Mouse (Mus musculus) lung, postnatal 0 days (tissue): ENCODE measurements at regions not wholly inside any gene's neighbourhood (a gene's known extent, or its start where the extent isn't known, plus 50 kb on each side); places are given as distances from the start of the nearest gene placed in this dataset.

Experiments
- ATAC-seq: fragments of 200-750 bp; cut with Nextera tagmentation; 2 replicates; pipeline ENCODE4 v1.8.0; 2017; ENCODE audit warnings: moderate library complexity
- DNase-seq: peaks from one replicate; pipeline ENCODE4 v3.0.0-alpha.2; 2016; ENCODE audit warnings: low spot score
- H3K27ac ChIP-seq: fragments of 300-500 bp; sonication (generic); 2 replicates; pipeline ENCODE4 v1.5.1; 2014; ENCODE audit warnings: antibody characterized with exemption, mild to moderate bottlenecking, low read length, mixed read lengths
- H3K27me3 ChIP-seq: fragments of 300-500 bp; sonication (generic); replicated peaks from 2 replicates; pipeline ENCODE4 v1.6.1; 2014; ENCODE audit warnings: low read length, mixed read lengths; ENCODE audit not compliant: insufficient read depth
- H3K36me3 ChIP-seq: fragments of 300-500 bp; sonication (generic); 2 replicates; pipeline ENCODE4 v1.6.1; 2014; ENCODE audit warnings: low read length, mixed read lengths; ENCODE audit not compliant: insufficient read depth
- H3K4me1 ChIP-seq: fragments of 300-500 bp; sonication (generic); 2 replicates; pipeline ENCODE4 v1.6.1; 2014; ENCODE audit warnings: antibody characterized with exemption, low read depth, low read length, mixed read lengths; ENCODE audit not compliant: insufficient read depth
- H3K4me2 ChIP-seq: fragments of 300-500 bp; sonication (generic); replicated peaks from 2 replicates; pipeline ENCODE4 v1.6.1; 2014; ENCODE audit warnings: low read depth, mild to moderate bottlenecking, low read length, moderate library complexity, mixed read lengths
- H3K4me3 ChIP-seq: fragments of 300-500 bp; sonication (generic); 2 replicates; pipeline ENCODE4 v1.5.1; 2014; ENCODE audit warnings: low read depth, low read length
- H3K9ac ChIP-seq: fragments of 300-500 bp; sonication (generic); replicated peaks from 2 replicates; pipeline ENCODE4 v1.6.1; 2014; ENCODE audit warnings: low read depth, mild to moderate bottlenecking
- H3K9me3 ChIP-seq: fragments of 300-500 bp; sonication (generic); 2 replicates; pipeline ENCODE4 v1.6.1; 2016; ENCODE audit warnings: low read length, mixed read lengths
- CTCF ChIP-seq: IDR thresholded peaks from 2 replicates; pipeline ENCODE4 v1.5.1; 2016; ENCODE audit warnings: antibody characterized with exemption, mild to moderate bottlenecking
- EP300 ChIP-seq: IDR thresholded peaks from 2 replicates; pipeline ENCODE4 v1.6.1; 2016; ENCODE audit warnings: antibody characterized with exemption, mild to moderate bottlenecking, control low read depth
- WGBS: fragments of 180-500 bp; shearing (Covaris S2); extraction: QIAGEN DNeasy Blood & Tissue Kit; methylation state at CpG from one replicate; pipeline ENCODE4 v1.1.7; 2014; 5-methylcytosine and 5-hydroxymethylcytosine counted together

DNA sequence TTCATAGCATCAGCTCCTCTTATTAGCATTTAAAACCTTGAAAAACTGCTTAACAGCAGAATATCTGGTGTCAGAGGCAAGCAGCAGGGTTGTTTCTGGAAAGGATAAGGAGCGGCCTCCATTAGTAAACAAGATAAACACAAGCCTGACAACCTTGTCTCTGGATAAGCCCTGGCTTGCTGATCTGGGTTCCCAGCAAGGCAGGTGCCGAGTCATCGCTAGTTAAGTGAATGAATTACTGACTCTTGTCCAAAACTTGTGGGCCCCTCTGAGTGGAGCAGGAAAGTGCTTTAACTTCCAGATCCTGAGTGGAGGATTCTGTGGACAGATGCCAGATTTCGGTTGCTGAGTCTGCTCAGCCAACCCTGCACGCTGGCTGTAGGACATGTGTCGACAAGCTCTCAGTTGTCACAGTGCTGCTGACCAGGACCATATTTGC, 85.6 kb upstream of the Lgalsl start:
- ATAC-seq: peak; percentile 48
- Histone ChIP-seq H3K4me1 (peaks cover 20% of the 10 kb centered on the region; the same call in 1 of the 2 replicates), H3K4me2 (peak overlapping the region; percentile 11; the same call in 1 of the 2 replicates), H3K9me3 (no peaks in the 10 kb centered on the region), H3K27ac (0 out of 2 replicates have a peak overlapping the region, but pooled peaks have one; percentile 2), H3K4me3 (no peak overlapping the region), H3K9ac (no peak overlapping the region), H3K36me3 (no peaks in the 10 kb centered on the region), H3K27me3 (no peaks in the 10 kb centered on the region)
- 12% methylated on average over 6 of the region's 6 CpGs for WGBS
- peak; percentile 82 for DNase-seq
- no peak for TF ChIP-seq EP300
- TF ChIP-seq CTCF: no peak

DNA sequence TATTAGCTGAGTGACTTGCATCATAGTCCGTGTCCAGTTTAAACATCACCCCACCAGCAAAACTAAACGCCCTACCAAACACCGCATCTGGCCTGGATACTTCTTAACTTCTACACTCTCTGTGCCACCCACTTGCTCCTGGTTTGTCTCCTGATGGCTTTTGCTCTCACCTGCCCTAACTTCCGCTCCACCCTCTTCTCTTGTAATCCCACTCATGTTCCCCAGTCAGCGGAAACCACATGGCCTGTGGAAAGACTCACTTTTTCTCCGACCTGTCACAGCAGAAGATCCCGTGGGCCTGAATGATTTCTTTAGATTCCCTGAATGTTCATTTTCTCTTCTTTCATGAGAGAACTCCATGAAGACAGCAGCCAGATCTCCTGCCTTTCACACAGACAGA, 86.1 kb upstream of the Lgalsl start:
- H3K4me2 ChIP-seq: peak overlapping the region; percentile 11; the same call in 1 of the 2 replicates
- 73% methylated on average over 7 of the region's 7 CpGs for WGBS
- no peak overlapping the region for H3K9ac ChIP-seq
- no peak overlapping the region for H3K4me3 ChIP-seq
- H3K36me3 ChIP-seq: no peaks in the 10 kb centered on the region
- peaks cover 20% of the 10 kb centered on the region; the same call in 1 of the 2 replicates for H3K4me1 ChIP-seq
- DNase-seq (no peak), ATAC-seq (no peak)
- no peaks in the 10 kb centered on the region for H3K9me3 ChIP-seq
- H3K27ac ChIP-seq: no peak overlapping the region
- no peak for TF ChIP-seq EP300
- no peak for TF ChIP-seq CTCF
- no peaks in the 10 kb centered on the region for H3K27me3 ChIP-seq

DNA sequence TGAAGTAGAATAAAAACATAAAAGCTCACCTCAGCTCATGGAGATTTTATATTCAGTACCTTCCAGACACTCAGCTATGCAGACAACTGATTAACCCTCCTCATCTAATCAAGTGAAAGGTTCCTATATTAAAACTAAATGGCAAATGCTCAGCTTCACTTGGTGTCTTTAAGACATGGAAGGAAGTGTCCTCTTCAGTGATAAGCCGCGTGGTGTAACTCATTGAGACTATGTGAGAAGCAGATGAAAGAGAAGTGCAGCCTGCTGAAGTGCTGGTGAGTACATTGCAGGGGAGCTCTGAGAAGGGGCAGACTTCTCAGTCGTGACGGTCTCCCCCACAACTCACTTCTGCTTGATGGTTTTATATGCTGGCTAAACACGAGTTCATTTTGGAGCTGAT, 86.6 kb upstream of the Lgalsl start:
- Histone ChIP-seq H3K4me2 (no peak overlapping the region), H3K4me1 (peaks cover 20% of the 10 kb centered on the region; the same call in 1 of the 2 replicates), H3K27me3 (no peaks in the 10 kb centered on the region), H3K4me3 (no peak overlapping the region), H3K36me3 (no peaks in the 10 kb centered on the region), H3K9me3 (no peaks in the 10 kb centered on the region), H3K27ac (no peak overlapping the region), H3K9ac (no peak overlapping the region)
- WGBS: 42% methylated on average over 5 of the region's 5 CpGs
- no peak for DNase-seq
- no peak for ATAC-seq
- TF ChIP-seq CTCF (no peak), EP300 (no peak)

DNA sequence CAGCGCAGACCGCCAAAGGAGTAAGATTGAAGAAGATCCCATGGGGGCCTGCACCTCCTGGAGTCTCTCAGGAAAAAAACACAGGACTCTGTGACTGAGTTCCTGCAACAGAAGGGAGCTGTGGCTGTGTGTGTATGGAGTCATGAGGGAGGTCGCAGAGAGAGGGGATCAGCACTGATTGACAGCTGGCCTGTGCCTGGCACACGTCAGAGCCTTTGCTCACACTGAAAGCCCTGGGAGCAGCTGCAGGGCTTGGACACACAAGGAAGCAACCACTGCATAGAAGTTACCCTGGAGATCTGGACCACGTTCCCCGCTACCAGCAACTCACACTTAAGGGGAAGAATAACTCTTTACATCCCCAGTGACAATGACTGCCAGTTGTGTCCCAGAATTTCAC, 92.3 kb upstream of the Lgalsl start:
- Histone ChIP-seq H3K4me3 (no peak overlapping the region), H3K9me3 (no peaks in the 10 kb centered on the region), H3K4me1 (no peaks in the 10 kb centered on the region; the same call in 1 of the 2 replicates), H3K36me3 (no peaks in the 10 kb centered on the region), H3K4me2 (no peak overlapping the region), H3K27me3 (no peaks in the 10 kb centered on the region), H3K27ac (no peak overlapping the region), H3K9ac (no peak overlapping the region)
- TF ChIP-seq EP300 (no peak), CTCF (no peak)
- WGBS: 69% methylated on average over 6 of the region's 6 CpGs
- DNase-seq (no peak), ATAC-seq (no peak)

DNA sequence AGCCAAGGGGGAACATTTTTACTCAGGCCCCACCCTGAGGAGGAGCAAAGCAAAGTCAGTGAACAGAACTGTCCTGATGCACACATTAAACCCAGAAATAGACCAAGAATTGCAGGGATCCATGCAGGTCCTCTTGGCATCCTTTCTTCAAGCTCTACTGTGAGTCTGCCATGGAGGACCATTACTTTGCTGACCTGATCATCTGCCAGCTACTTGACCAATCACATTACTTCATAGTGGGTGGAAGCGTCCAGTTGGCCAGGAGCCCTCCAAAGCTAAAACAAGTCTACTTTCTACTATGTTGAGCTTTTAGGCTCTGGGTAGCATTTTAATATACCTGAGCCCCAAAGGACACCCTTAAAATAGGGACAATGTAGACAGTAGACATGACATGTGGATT, 98.6 kb upstream of the Lgalsl start:
- no peak overlapping the region for H3K4me3 ChIP-seq
- DNase-seq: no peak
- no peak for TF ChIP-seq EP300
- TF ChIP-seq CTCF: no peak
- H3K27ac ChIP-seq: no peak overlapping the region
- H3K36me3 ChIP-seq: no peaks in the 10 kb centered on the region
- no peaks in the 10 kb centered on the region for H3K4me1 ChIP-seq
- H3K9ac ChIP-seq: no peak overlapping the region
- ATAC-seq: no peak
- H3K27me3 ChIP-seq: no peaks in the 10 kb centered on the region
- H3K4me2 ChIP-seq: no peak overlapping the region
- 66% methylated on average over 1 of the region's 1 CpGs for WGBS
- no peaks in the 10 kb centered on the region for H3K9me3 ChIP-seq

DNA sequence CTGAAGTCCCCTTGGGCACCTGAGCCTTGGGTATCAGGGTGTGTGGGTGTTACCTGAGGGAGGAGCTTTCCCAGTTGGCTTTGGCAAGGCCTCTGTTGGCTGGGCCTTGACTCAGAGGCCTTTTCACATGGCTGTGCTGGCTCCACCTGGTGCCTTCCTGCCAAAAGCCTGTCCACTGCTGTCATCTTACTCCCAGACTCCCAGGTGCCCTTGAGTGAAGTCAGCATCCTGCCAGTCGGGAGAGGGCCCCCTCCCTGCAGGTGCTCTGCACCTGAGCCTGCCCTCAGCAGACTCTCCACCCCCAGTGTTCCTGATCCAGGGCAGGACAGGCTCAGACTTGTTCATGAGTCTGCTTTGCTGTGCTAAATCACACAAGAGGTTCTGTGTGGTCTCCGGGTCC, 99.2 kb upstream of the Lgalsl start:
- no peak overlapping the region for H3K4me2 ChIP-seq
- no peaks in the 10 kb centered on the region for H3K4me1 ChIP-seq
- H3K9me3 ChIP-seq: no peaks in the 10 kb centered on the region
- no peaks in the 10 kb centered on the region for H3K27me3 ChIP-seq
- WGBS: 56% methylated on average over 2 of the region's 2 CpGs
- TF ChIP-seq EP300 (no peak), CTCF (no peak)
- H3K9ac ChIP-seq: no peak overlapping the region
- ATAC-seq (peak; percentile 46), DNase-seq (no peak)
- no peak overlapping the region for H3K27ac ChIP-seq
- no peak overlapping the region for H3K4me3 ChIP-seq
- no peaks in the 10 kb centered on the region for H3K36me3 ChIP-seq

DNA sequence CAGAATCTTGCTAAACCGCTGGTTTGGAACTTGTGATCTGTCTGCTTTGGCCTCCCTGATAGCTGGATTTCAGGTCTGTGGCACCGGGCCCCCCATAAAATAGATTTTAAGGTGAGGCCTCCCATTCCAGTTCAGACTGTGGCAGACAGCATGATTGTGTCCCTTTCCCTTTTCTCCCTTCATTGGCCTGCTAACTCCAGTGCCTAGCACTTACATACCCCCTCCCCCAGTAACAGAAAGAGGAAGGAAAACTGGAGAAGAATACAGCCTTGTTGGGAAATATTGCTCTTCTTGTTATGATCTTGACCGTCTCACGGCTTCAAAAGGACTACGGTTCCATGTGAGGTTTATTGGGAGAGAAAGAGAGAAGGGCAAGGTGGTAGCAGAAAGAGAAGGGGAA, 99.7 kb upstream of the Lgalsl start:
- no peaks in the 10 kb centered on the region for H3K36me3 ChIP-seq
- no peaks in the 10 kb centered on the region for H3K9me3 ChIP-seq
- H3K4me3 ChIP-seq: no peak overlapping the region
- WGBS: 83% methylated on average over 5 of the region's 5 CpGs
- no peak overlapping the region for H3K9ac ChIP-seq
- DNase-seq: peak; percentile 37
- H3K4me2 ChIP-seq: no peak overlapping the region
- no peaks in the 10 kb centered on the region for H3K4me1 ChIP-seq
- no peaks in the 10 kb centered on the region for H3K27me3 ChIP-seq
- TF ChIP-seq CTCF (no peak), EP300 (no peak)
- ATAC-seq: no peak
- no peak overlapping the region for H3K27ac ChIP-seq
